ENCODE assay signal across 9 mouse cellular contexts in the genomic region with DNA sequence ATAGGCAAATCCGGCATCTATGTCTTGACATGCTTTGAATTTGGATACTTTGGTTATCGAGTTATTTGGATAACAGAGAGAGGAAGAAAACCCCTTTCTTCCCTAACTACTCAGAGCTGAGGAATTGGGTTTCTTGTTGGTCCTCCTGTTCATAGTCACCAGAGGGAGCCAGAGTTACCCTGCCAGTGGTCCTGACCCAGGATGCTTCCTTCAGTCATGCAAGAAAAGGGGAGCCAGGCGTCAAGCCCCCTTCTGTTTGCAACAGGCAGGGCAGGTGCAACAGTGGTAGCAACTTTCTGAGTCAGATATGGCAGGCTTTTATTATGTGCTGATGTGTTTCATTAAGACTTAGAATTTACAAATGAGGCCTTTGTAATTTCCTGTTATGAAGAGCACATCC.
DNase-seq lines count a peak whose midpoint lies in the region; ATAC-seq lines count a peak whose summit lies in the region.
"Had no signal": no experiment of that assay in that cellular context is flagged by ENCODE, and none has a peak within 500 bp of the region (broad histone marks: within the 10 kb centered on the region; RNA-seq: fewer than 3 reads in every experiment).

No protein-coding gene starts in this region.

- H3K27me3 ChIP-seq in forebrain, embryonic 11.5 days (ENCODE audit: control insufficient read depth, insufficient read depth, low read length), result no peaks in the 10 kb centered on the region

- no peak overlapping the region for H3K4me2 ChIP-seq in forebrain, embryonic 11.5 days (ENCODE audit: low read depth, low read length, severe bottlenecking)

- H3K36me3 ChIP-seq in forebrain, embryonic 11.5 days (ENCODE audit: control insufficient read depth, insufficient read depth, low read length), result no peaks in the 10 kb centered on the region

- H3K9ac ChIP-seq in forebrain, embryonic 11.5 days (ENCODE audit: low read length), result no peak overlapping the region

- no peaks in the 10 kb centered on the region for H3K4me1 ChIP-seq in forebrain, embryonic 11.5 days (replicated peaks; ENCODE audit: control insufficient read depth, insufficient read depth, low read length)

- 38% methylated on average over 3 of the region's 3 CpGs for WGBS in forebrain, embryonic 11.5 days

- peak; percentile 79 for ATAC-seq in forebrain, embryonic 11.5 days (replicated peaks; ENCODE audit: low FRiP score)
- ATAC-seq in megakaryocyte, adult 5-6 weeks (ENCODE audit: poor library complexity, severe bottlenecking), result peak; percentile 90

- H3K27ac ChIP-seq in forebrain, embryonic 11.5 days (ENCODE audit: low read depth, low read length), result no peak overlapping the region

- peak; percentile 2 for DNase-seq in kidney, adult 9 months
- DNase-seq in kidney, adult 11 months, result no peak
- DNase-seq in A20 (ENCODE audit: low read depth, low spot score), result peak; percentile 32
- peak; percentile 38 for DNase-seq in Muller cell, postnatal 12 days (ENCODE audit: inconsistent ontology term)
- peak; percentile 53 for DNase-seq in forebrain, embryonic 11.5 days (ENCODE audit: low spot score)
- DNase-seq in thymus, postnatal 36 days, result peak; percentile 23 to 26
- no peak for DNase-seq in gastrocnemius, postnatal 10 days

- no peaks in the 10 kb centered on the region for H3K9me3 ChIP-seq in forebrain, embryonic 11.5 days (ENCODE audit: control insufficient read depth, low read length)

- no peak overlapping the region for H3K4me3 ChIP-seq in forebrain, embryonic 11.5 days (ENCODE audit: low read depth, low read length)
- H3K4me3 ChIP-seq: erythroblast, embryonic 14.5 days had no signal

Comparison
In these comparisons a context has a peak if more than half of its experiments do, and no peak if none do; other contexts are left out.
1. DNase-seq: peak in kidney, adult 9 months (single experiment), A20 (single experiment), Muller cell, postnatal 12 days (single experiment), forebrain, embryonic 11.5 days (single experiment) and thymus, postnatal 36 days (2 of 2); none in kidney, adult 11 months (single experiment) and gastrocnemius, postnatal 10 days (single experiment).